Mouse (Mus musculus) activated CD4-positive, CD25-positive, alpha-beta regulatory T cell, adult 4 months (primary cell): ENCODE data around the gene Cacna2d3. TPM values are rescaled to one million over a fixed set of nuclear protein-coding genes. Genes with fewer than 3 reads are reported as not detected.

Source experiments
- ATAC-seq: one replicate; pipeline ENCODE4 v1.8.0; 2017
- polyA plus RNA-seq, 2 experiments: library from polyadenylated mRNA; unstranded; fragments of 100-300 nt; shearing (Covaris generic); gene quantifications; one replicate each; pipeline ENCODE4 v1.2.1; 2017

Cacna2d3 gene
- polyA plus RNA-seq, 2 experiments from 2014 or later: not detected

GRCm38 (mm10) chr14:29382786-29383185 is 338.9 kb downstream of the Cacna2d3 start:
- ATAC-seq: no peak

GRCm38 (mm10) chr14:29366911-29367310 is 354.8 kb downstream of the Cacna2d3 start:
- ATAC-seq: no peak

- no peak for ATAC-seq
Measured at GRCm38 (mm10) chr14:29362448-29362847, 359.2 kb downstream of the Cacna2d3 start.

- ATAC-seq: no peak
Measured at GRCm38 (mm10) chr14:29350627-29351026, 371.0 kb downstream of the Cacna2d3 start.

GRCm38 (mm10) chr14:29341581-29341980 is 380.1 kb downstream of the Cacna2d3 start:
- no peak for ATAC-seq

GRCm38 (mm10) chr14:29340728-29341127 is 380.9 kb downstream of the Cacna2d3 start:
- ATAC-seq: no peak

GRCm38 (mm10) chr14:29334897-29335296 is 386.8 kb downstream of the Cacna2d3 start:
- no peak for ATAC-seq

- ATAC-seq: no peak
Measured at GRCm38 (mm10) chr14:29334216-29334615, 387.4 kb downstream of the Cacna2d3 start.

- ATAC-seq: no peak
Measured at GRCm38 (mm10) chr14:29324430-29324782, 397.3 kb downstream of the Cacna2d3 start.

GRCm38 (mm10) chr14:29323718-29324429 is 397.8 kb downstream of the Cacna2d3 start:
- no peak for ATAC-seq

GRCm38 (mm10) chr14:29313431-29313830 is 408.2 kb downstream of the Cacna2d3 start:
- ATAC-seq: no peak

GRCm38 (mm10) chr14:29305623-29306022 is 416.0 kb downstream of the Cacna2d3 start:
- ATAC-seq: no peak

- no peak for ATAC-seq
Measured at GRCm38 (mm10) chr14:29296185-29296754, 425.4 kb downstream of the Cacna2d3 start.

- ATAC-seq: no peak
Measured at GRCm38 (mm10) chr14:29278901-29279300, 442.8 kb downstream of the Cacna2d3 start.

GRCm38 (mm10) chr14:29278401-29278800 is 443.3 kb downstream of the Cacna2d3 start:
- no peak for ATAC-seq

GRCm38 (mm10) chr14:29277701-29278100 is 444.0 kb downstream of the Cacna2d3 start:
- ATAC-seq: no peak

- no peak for ATAC-seq
Measured at GRCm38 (mm10) chr14:29273890-29274289, 447.8 kb downstream of the Cacna2d3 start.

GRCm38 (mm10) chr14:29270541-29270940 is 451.1 kb downstream of the Cacna2d3 start:
- no peak for ATAC-seq

- no peak for ATAC-seq
Measured at GRCm38 (mm10) chr14:29269816-29270215, 451.8 kb downstream of the Cacna2d3 start.

- ATAC-seq: no peak
Measured at GRCm38 (mm10) chr14:29268609-29269008, 453.1 kb downstream of the Cacna2d3 start.

GRCm38 (mm10) chr14:29267233-29267874 is 454.3 kb downstream of the Cacna2d3 start:
- no peak for ATAC-seq

GRCm38 (mm10) chr14:29260621-29261020 is 461.0 kb downstream of the Cacna2d3 start:
- ATAC-seq: no peak

- no peak for ATAC-seq
Measured at GRCm38 (mm10) chr14:29243516-29243915, 478.1 kb downstream of the Cacna2d3 start.

- no peak for ATAC-seq
Measured at GRCm38 (mm10) chr14:29238446-29238845, 483.2 kb downstream of the Cacna2d3 start.
